Mouse (Mus musculus) CH12F3 (cell line): ENCODE results near the gene Gm28230.

ENCODE experiments used
- in situ Hi-C: fragments of 300-500 bp; cut with MboI; formaldehyde crosslinking; loops from 2 replicates; pipeline ENCODE4 v1.14.3; 2020; ENCODE audit warnings: low sequenced_read_pairs

The Gm28230 gene

DNA sequence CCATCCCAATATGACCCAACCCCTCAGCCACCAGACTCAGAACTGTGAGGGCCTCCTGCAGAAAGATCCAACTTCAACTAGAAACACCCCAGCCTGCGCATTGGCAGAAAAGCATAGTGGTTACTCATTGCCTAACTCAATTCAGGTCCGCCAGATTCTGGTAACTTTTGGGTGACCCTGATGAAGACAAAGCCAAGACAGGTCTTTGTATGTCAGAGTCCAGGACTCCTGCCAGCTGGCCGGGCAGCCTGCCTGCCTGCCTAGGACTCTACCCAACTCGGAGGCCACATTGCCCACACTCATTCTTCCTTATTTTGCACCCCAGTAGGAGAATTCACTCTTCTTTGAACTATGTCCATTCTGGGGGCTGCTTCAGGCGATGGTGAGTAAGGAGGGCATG is at the start of gene Gm28230:
Gm28230 (plus strand) TSS at position 178 of the 400 bp plus-strand sequence.
- in situ Hi-C loops, result no loop called here

DNA sequence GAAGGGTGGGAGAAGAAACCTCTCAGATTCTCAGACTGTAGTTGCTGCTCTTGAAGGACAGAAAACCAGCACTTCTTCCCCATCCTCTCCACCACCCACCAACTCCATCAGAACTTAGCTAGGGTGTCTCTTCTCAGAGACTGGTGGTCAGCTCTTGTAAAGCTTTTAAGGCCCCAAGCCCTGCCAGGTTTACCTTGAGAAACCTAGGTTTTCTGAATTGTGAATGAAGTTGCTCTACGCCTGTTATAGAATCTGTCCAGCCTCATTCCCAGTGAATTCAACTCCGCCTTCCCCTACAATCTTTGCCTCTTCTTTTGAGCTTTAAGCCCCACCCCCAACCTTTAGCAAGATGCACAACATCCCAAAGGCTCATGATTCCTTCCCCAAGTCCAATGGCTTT is 49.4 kb upstream of the Gm28230 start:
- in situ Hi-C loops, result loop anchor here (25.0 kb wide), 1 partner anchor 635 kb away; no protein-coding TSS in a partner anchor

DNA sequence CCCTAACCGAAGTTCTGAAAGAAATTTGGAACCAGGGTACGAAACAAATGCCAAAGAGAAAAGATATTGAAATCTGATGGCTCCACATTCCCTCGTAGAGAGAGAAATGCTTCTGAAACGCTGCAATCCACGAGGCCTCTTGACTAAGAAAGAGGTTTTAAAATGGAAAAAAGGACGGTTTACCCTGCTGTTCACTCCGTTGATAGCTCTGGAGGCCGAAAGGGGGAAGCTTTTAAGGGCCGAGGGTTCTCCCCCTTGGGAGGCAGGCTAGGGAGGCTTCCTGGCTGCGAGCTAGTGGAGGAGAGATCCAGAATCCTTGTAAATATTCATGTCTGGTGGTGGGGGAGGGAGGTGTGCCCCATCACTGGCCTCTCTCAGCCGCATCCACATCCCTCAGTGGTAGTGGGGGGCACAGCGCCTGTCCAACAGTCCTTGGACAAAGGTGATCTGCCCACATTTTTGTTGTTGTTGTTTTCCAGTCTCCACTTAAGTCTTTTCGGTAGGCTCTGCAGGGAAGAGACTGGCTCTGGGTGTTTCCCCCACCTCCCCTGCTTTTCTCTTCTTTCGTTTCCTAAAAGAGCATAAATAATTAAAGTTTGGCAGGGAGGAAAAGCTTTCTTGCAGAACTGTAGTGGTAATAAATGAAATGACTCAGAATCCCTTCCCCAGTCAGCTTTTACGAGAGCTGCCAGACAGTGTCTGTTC is 47.5 kb upstream of the Gm28230 start, which contains the start of gene Hoxd11:
Hoxd11 (plus strand) TSS at position 667 of the 705 bp plus-strand sequence.
- in situ Hi-C loops, result loop anchor here (25.0 kb wide), 1 partner anchor 633 kb away; no protein-coding TSS in a partner anchor

DNA sequence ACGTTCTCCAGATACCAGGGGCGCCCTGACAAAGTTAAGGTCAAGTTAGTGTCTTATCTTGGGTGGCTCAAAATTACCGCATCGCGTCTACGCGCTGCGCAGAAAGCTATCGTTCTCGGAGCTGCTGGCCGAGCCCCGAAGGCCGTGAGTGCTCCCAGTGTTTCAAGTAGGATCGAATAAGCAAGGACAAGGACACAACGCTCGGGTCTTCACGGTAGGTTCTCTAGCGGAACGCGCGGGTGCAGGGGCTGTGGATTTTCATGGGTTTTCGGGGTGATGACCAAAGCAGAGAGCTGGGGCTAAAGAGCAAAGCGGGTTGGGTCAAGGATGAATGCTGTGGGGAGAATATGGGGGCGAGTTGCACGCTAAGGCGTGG is 46.9 kb upstream of the Gm28230 start:
- in situ Hi-C loops, result loop anchor here (25.0 kb wide), 1 partner anchor 633 kb away; no protein-coding TSS in a partner anchor

DNA sequence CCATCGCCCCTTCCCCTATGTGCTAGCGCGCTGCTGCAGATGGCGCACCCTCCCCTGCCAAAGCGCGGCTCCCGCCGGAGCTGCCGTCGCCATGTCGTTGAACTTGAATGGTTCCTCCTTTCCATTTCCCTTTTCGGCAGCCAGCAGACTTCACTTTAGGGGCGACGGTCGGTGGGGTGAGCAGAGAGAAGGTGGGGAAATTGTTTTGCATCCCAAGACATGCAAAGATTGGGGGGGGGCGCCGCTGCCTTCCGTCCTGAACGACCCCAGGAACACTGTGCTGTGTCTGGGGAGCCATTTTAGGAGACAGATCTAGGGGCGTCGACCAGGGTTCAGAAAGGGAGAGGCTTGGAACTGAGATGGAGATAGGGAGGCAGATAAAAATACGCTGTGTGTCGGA is 46.5 kb upstream of the Gm28230 start:
- in situ Hi-C loops, result loop anchor here (25.0 kb wide), 1 partner anchor 632 kb away; no protein-coding TSS in a partner anchor

DNA sequence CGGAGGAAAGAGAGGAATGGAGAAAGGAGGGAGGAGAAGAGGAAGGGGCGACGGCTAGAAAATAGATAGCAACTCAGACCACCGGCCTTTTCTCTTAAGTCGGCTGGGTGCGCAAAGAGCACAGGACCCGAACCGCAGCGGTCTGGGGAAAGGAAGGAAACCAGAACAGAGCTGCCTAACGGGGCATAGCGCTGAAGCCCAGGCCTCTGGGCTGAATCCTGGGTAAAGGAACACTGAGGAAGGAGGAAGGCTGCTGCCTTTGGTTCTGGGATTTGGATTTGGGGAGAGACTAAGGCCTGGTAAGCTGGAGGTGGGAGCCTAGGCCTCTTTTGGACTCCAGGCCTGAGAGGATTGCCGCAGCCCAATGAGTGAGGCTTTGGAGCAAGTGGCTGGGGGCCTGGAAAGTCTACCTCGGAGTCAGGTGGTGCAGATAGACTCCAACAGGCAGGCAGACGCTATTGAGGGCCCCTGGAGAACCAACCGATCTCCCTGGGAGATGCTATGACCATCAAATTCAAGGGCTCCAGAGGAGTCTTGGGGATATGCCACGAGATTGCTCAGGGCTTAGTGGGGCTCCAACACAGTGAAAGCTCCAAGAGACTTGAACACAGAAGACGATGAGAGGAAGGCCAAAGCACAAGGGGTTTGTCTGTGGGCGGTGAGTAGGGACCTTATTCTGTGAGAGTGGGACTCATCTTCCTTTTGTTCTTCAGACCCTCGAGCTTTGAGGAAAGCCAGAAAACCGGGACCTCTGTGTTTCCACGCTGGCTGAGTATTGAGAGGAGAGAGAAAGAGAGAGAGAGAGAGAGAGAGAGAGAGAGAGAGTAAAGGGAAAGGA is 45.7 kb upstream of the Gm28230 start:
- in situ Hi-C loops, result loop anchor here (25.0 kb wide), 1 partner anchor 632 kb away; no protein-coding TSS in a partner anchor

DNA sequence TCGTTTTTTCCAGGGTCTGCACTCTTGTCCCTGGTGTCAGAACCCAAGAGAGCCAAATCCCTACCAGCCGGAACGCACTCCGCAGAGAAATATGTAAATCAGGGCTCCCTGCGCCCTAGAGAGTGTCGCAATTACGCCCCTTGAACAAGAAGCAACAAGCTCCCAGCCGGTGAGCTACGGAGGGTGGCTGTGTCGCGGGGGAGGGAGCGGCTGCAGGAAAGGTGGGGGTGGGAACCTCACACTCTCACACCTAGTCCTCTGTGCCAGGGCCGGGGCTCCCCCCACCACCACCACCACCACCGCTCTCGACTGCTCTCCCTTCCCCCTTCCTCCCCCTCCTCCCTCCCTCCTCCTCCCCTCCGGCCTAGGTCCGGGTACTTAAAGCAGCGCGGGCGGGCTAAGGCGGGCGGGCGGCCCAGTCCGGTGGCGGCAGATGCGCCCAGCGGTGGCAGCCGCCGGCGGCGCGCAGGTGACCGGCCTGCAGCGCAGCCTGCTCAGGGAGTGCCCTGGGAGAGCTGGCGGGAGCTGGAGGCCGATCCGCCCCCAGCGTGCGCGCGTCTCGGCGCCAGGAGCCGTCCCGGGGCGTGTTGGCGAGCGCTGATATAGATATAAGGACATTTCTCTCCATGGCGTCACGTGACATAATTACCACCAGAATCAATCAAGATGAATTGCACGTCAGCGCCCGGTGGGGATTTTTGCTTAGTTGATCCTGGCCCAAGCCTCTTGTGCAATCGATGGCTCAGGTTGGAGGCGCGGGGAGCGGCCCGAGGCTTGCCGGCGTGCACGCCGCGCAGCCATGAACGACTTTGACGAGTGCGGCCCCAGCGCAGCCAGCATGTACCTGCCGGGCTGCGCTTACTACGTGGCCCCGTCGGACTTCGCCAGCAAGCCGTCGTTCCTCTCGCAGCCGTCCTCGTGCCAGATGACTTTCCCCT is 44.7 kb upstream of the Gm28230 start:
- in situ Hi-C loops, result loop anchor here (25.0 kb wide), 1 partner anchor 630 kb away; no protein-coding TSS in a partner anchor

DNA sequence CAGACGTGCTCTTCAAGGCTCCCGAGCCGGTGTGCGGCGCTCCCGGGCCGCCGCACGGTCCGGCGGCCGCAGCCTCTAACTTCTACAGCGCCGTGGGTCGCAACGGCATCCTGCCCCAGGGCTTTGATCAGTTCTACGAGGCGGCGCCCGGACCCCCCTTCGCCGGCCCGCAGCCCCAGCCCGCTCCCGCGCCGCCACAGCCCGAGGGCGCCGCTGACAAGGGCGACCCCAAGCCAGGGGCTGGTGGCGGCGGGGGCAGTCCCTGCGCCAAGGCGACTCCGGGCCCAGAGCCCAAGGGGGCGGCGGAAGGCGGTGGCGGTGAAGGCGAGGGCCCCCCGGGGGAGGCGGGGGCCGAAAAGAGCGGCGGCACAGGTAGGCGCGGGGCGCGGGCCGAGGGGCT is 43.7 kb upstream of the Gm28230 start:
- in situ Hi-C loops, result loop anchor here (25.0 kb wide), 1 partner anchor 630 kb away; no protein-coding TSS in a partner anchor

DNA sequence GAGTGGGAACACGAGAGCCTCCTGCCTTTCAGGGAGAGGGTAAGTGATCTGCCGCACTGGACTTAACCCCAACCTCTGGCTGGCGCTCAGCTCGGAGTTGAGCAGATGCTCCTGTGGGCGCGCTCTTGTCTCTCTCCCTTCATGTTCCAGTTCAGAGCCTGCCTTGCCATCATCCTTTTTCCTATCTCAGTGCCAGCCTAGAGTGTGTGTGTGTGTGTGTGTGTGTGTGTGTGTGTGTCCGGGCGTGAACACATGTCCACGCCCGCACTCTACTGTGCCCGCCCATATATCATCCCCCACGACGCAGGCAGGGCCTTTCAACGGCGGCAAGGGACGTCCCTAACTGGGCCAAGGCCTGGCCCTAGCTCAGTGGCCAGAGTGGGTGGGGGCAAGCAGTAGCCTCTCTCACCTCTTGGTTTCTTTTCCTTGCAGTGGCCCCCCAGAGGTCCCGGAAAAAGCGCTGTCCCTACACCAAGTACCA is 43.0 kb upstream of the Gm28230 start:
- in situ Hi-C loops, result loop anchor here (25.0 kb wide), 1 partner anchor 629 kb away; no protein-coding TSS in a partner anchor

DNA sequence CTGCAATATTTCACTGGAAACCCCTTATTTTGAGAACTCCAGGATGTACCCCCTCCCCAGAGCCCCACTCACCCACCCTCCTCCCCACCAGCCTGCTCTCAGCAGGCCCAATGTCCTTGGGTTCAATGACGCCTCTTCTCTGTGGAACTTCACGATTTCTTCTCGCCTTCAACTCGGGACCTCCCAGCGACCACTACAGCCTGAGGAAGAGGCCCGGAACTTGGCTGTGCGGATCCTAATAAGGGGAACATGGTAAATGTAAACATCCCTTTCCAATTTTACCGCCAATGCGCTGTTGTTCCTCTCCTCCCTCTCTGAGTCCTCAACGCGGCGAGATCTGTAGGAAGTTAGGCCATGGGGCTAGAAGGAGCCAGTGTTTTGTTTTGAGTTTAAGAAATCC is 42.4 kb upstream of the Gm28230 start:
- in situ Hi-C loops, result loop anchor here (25.0 kb wide), 1 partner anchor 628 kb away; no protein-coding TSS in a partner anchor

DNA sequence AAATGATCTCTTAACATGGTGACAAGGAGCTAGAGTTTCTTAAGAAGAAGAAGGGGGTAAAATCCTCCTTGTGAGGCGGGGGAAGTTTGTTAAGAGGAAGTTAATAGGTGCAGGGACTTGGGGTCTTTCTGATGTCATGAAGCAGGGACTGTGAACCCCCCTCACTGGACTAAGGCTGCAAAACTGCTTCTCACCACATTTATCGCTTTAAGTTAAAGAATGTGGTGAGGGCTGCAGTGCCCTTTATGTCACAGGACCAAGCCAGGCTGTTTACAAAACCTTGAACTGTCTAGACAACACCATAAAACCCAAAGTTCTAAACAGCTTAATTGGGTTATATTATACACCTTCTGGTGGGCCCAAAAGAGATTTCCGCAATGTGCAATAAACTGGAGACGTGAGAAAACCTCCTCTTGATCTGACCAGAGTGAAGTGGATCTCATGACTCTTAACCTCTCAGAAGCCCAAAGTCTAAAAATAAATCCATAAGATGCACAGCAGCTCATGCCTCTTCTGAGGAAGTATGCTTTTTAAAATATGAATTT is 41.4 kb upstream of the Gm28230 start:
- in situ Hi-C loops, result loop anchor here (25.0 kb wide), 1 partner anchor 627 kb away; no protein-coding TSS in a partner anchor

DNA sequence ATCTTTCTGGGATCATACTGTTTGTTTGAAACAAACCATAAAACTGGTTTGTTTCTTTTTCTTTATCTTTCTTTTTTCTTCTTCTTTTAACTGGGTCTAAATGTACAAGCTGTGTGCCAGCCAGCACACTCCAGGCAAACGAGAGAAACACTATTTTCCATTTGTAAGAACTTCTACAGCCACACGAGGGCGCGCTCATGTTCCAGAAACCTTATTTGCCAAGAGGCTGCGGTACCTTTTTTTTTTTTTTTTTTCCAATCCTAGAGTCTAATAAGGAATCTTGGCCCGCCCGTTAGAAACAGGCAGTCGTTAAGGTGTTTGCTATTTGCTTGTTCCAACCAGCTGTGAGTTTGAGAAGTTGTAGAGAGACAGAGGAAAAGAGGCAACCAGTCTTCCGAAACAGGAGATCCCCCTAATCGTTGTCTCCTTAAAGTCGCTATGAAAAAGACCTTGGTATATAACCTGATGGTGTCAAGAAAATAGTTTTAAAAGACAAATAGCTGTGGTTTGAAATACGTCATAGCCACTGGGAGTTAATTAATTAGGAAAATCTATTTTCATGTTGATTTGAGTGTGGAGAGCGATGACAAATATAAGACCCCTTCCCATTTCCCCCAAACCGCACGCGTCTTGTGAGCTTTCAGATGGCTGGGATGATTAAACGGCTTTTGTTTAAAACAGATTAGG is 40.1 kb upstream of the Gm28230 start:
- in situ Hi-C loops, result loop anchor here (25.0 kb wide), 1 partner anchor 626 kb away; no protein-coding TSS in a partner anchor

DNA sequence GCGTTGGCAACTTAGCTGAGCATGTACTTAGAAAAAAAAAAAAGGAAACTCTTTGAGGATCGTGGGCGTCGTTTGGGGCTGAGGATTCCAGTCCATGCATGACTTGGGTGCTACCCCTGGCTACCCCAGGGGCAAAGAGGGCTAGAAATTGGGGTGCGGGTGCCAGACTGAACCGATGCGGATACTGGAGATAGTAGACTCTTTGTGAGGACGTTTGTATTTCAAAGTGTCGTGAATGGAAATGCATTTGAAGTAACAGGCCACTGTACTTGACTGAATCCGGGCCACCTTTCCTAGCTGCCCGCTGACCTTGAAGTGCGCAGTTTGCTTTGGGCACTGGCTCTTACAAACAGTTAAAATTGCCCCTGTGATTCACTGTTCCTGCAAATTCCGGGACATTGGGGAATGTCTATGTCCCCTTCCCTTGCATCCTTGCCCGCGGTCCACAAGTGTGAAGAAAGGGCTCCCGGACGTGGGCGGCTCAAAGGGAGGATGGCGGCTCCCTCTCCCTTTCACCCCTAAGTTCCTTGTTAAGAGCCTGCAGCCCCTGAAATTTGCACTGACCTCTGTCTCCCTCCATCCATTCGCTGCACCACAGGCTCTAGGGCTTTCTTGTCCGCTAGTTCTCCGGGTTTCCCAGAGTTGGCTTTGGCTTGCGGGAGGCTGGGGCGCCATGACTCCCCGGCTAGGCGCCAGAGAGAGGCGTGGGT is 39.4 kb upstream of the Gm28230 start:
- in situ Hi-C loops, result loop anchor here (25.0 kb wide), 1 partner anchor 625 kb away; no protein-coding TSS in a partner anchor

DNA sequence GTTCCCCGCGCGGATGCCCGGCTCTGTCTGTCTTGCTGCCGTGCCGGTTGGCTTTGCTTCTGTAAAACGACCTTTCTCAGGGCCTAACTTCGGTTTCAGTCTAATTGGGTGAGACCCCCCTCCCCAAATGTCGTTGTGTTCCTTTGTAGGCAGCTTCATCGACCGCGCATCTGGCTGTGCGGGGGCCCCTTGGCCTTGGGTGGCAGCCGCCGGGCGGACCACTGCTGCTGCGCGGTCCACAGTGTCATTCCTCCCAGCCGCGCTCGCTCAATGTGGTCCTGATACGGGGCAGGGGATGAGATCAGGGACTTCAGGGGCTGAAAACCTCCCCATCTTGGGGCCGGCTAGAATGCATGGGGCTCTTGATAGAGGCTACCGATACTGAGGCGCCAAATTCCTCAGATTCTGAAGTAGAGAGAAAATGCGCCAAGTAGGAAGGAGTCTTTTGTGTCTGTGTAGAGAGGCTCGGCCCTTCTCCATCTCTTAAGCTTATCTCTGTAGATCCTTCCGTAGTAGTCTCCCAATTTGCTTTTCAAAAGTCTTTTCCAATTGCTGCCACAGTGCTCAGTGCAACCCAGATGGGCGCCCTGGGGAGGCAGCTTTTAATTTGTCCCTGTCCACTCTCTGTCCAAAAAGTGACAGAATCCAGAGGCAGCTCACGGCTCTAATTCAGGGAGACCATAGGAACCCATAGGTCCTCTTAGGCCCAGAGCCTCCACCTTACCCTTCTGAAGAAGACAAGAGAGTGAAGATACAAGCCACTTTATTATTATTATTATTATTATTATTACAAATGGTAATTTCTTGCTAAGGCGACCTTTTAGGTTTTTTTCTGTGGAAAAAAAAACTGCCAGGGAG is 38.6 kb upstream of the Gm28230 start:
- in situ Hi-C loops, result loop anchor here (25.0 kb wide), 1 partner anchor 624 kb away; no protein-coding TSS in a partner anchor

DNA sequence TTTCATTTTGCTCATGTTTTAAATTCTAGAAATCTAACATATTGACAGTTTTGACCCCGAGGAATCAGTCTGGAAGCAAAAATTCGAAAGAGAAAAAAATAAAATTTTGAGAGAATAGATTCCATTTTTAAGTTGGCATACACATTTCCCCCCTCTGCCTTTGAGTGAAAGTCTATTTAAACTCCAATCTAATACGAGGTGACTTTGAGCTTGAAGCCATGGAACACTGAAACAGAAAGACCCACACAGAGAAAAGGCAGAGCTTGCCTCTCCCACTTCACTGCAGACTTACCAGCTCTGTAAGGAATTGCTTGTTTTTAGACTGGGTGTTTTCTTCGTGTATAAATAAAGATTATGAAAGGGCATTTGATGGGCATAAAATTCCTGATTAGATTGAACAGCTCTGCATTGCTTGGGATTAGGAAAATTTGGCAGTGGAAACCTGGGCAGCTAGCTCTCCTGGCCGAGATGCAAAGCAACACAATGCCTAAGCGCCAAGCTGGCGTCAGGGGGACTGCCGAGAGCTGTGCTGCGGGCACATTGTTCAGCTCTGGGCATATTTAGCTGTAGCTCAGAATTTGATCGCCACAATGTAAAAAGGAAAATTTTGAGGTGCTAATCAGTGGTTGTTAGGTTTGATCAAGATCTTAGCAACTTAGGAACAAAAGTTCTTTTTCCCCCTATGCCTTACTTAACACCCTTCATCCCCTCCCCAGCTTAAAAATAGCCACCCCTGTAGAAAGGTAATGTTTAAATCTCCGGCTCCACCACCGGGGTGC is 37.5 kb upstream of the Gm28230 start:
- in situ Hi-C loops, result loop anchor here (25.0 kb wide), 1 partner anchor 623 kb away; no protein-coding TSS in a partner anchor

DNA sequence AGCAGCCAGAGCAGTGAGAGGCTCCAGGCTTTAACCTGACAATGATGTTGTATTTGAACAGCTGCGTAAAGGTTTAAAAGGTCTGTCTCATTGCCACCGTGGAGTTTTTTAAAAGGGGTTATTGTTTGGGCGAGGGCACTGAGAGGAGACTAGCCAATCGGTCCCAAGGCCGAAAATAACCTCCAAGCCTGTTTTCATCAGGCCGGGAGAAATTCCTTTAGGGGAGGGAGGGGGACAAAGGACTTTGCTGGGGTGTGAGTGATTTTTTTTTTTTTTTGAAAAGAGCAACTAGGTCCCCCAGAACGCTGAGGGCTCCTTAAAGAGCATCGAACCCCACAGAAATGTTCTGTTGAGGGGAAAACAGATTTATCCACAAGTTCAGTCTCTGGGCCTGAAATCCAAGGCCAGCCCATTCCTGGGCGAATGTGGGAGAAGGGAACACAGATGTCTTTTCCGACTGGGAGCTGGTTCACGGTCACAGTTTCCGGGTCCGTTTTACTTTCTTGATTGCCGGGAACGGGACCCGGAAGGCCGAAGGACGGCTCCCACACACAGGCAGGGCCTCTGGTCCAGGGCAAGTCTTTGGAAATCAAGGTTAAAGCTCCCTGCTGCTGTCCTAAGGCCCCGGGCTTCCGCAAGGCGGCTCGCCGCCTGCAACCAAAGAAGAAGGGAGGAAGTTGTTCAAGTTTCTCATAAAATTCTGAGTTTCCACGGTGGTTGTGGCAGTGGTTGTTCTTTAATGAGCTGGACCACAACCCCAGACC is 36.8 kb upstream of the Gm28230 start:
- in situ Hi-C loops, result loop anchor here (10.0 to 25.0 kb wide), 2 partner anchors 455 to 623 kb away; no protein-coding TSS in a partner anchor
